Mouse (Mus musculus): Measurements from ENCODE around the gene Kank4.

- TF ChIP-seq POLR2A (IDR thresholded peaks at IDR 0.05; ENCODE audit: control insufficient read depth in 1 of 2, insufficient read depth in 1 of 2, low read depth in 1 of 2, low read length in 2 of 2, poor library complexity in 1 of 2) (no peak), CTCF (IDR thresholded peaks at IDR 0.05 in 2 of 3, conservative IDR thresholded peaks at IDR 0.05 in 1 of 3; ENCODE audit: control insufficient read depth in 1 of 3, insufficient read depth in 1 of 3, low read depth in 2 of 3, low read length in 3 of 3, poor library complexity in 1 of 3, severe bottlenecking in 1 of 3) (no peak), MAFK (IDR thresholded peaks at IDR 0.05; ENCODE audit: borderline replicate concordance, low read depth, low read length) (no peak), MAX (IDR thresholded peaks at IDR 0.05; ENCODE audit: low read length) (no peak), GABPA (IDR thresholded peaks at IDR 0.05; ENCODE audit: low read depth, low read length) (no peak), SIN3A (IDR thresholded peaks at IDR 0.05; ENCODE audit: low read length) (no peak), EP300 (IDR thresholded peaks at IDR 0.05; ENCODE audit: low read depth in 1 of 2, low read length in 2 of 2) (no peak), SMC3 (IDR thresholded peaks at IDR 0.05; ENCODE audit: low read depth, low read length) (no peak), USF1 (IDR thresholded peaks at IDR 0.05; ENCODE audit: low read depth, low read length) (no peak), E2F4 (IDR thresholded peaks at IDR 0.05; ENCODE audit: borderline replicate concordance, low read depth, low read length) (no peak), ZMIZ1 (IDR thresholded peaks at IDR 0.05; ENCODE audit: low read depth, low read length) (no peak), HCFC1 (IDR thresholded peaks at IDR 0.05; ENCODE audit: low read depth, low read length) (no peak), CHD2 (IDR thresholded peaks at IDR 0.05; ENCODE audit: low read length) (no peak), ETS1 (IDR thresholded peaks at IDR 0.05; ENCODE audit: low read depth, low read length) (no peak)
Measured at GRCm38 (mm10) chr4:98718547-98718917, 98.8 kb downstream of the Kank4 start.
